Mouse (Mus musculus) spleen, postnatal 4 days (tissue): ENCODE results near the gene Hist1h2bp.
"Not testable (repeated sequence)": the region's sequence is repeated elsewhere in the genome, so short reads cannot be mapped to it uniquely, and the experiment has no call there.

Experiments
- DNase-seq, 2 experiments: peaks; one replicate each; pipeline ENCODE4 v3.0.0; 2022; ENCODE audit warnings: low spot score in 2 of 2

The Hist1h2bp gene

GRCm38 (mm10) chr13:21783255-21783617 lies 4.0 kb upstream of the Hist1h2bp start, which contains the start of gene Hist1h3i:
TSS of gene Hist1h3i (minus strand) at chr13:21783370.
- peak; percentile 74 to 86 for DNase-seq

- peak; percentile 64 to 76 for DNase-seq
Measured at GRCm38 (mm10) chr13:21783734-21784161, 3.5 kb upstream of the Hist1h2bp start.

- peak in 1 of 2 experiments; percentile 16 for DNase-seq
Measured at GRCm38 (mm10) chr13:21784311-21784710, 3.0 kb upstream of the Hist1h2bp start.

- peak in 1 of 2 experiments; percentile 32 for DNase-seq
Measured at GRCm38 (mm10) chr13:21786189-21786898, 917 bp upstream of the Hist1h2bp start.

- no peak for DNase-seq
Measured at GRCm38 (mm10) chr13:21787760-21788593, 716 bp downstream of the Hist1h2bp start.

GRCm38 (mm10) chr13:21789925-21790324 lies 2.7 kb downstream of the Hist1h2bp start:
- DNase-seq: no peak

- no peak for DNase-seq
Measured at GRCm38 (mm10) chr13:21790601-21791283, 3.5 kb downstream of the Hist1h2bp start.

GRCm38 (mm10) chr13:21795584-21795983 lies 8.3 kb downstream of the Hist1h2bp start:
- DNase-seq: no peak

GRCm38 (mm10) chr13:21797163-21797562 lies 9.9 kb downstream of the Hist1h2bp start:
- not testable (repeated sequence) for DNase-seq

GRCm38 (mm10) chr13:21803058-21803457 lies 15.8 kb downstream of the Hist1h2bp start:
- DNase-seq: not testable (repeated sequence)

- DNase-seq: not testable (repeated sequence)
Measured at GRCm38 (mm10) chr13:21810073-21810472, 22.8 kb downstream of the Hist1h2bp start, which contains the start of the genes Hist1h2bq and Hist1h2ao. TSS of gene Hist1h2bq (minus strand) at chr13:21810197. TSS of gene Hist1h2ao (plus strand) at chr13:21810465.

GRCm38 (mm10) chr13:21811074-21811473 lies 23.8 kb downstream of the Hist1h2bp start:
- DNase-seq: not testable (repeated sequence)

GRCm38 (mm10) chr13:21811539-21811938 lies 24.3 kb downstream of the Hist1h2bp start, which contains the start of gene Hist1h4m:
TSS of gene Hist1h4m (plus strand) at chr13:21811746.
- DNase-seq: peak; percentile 64 to 78

GRCm38 (mm10) chr13:21812092-21812491 lies 24.8 kb downstream of the Hist1h2bp start:
- DNase-seq: peak; percentile 26 to 59

- not testable (repeated sequence) for DNase-seq
Measured at GRCm38 (mm10) chr13:21820082-21820890, 33.0 kb downstream of the Hist1h2bp start.

- DNase-seq: peak in 1 of 2 experiments; percentile 35
Measured at GRCm38 (mm10) chr13:21828511-21828910, 41.2 kb downstream of the Hist1h2bp start.

- peak in 1 of 2 experiments; percentile 62 for DNase-seq
Measured at GRCm38 (mm10) chr13:21830344-21830743, 43.1 kb downstream of the Hist1h2bp start.

GRCm38 (mm10) chr13:21831418-21832394 lies 44.4 kb downstream of the Hist1h2bp start, which contains the start of gene Hist1h4n:
TSS of gene Hist1h4n (minus strand) at chr13:21832196.
- DNase-seq: peak; percentile 42 to 73

GRCm38 (mm10) chr13:21833461-21833860 lies 46.2 kb downstream of the Hist1h2bp start, which contains the start of the genes Hist1h2ap and Hist1h2br:
TSS of gene Hist1h2ap (minus strand) at chr13:21833507.
TSS of gene Hist1h2br (plus strand) at chr13:21833743.
- DNase-seq: not testable (repeated sequence)
